Mouse (Mus musculus): ENCODE data around the gene Plscr2. TPM values are rescaled to one million over a fixed set of nuclear protein-coding genes. Genes with fewer than 3 reads are reported as not detected.

The Plscr2 gene
- polyA plus RNA-seq, 1 experiment from 2014 or later: 0.23 TPM

DNA sequence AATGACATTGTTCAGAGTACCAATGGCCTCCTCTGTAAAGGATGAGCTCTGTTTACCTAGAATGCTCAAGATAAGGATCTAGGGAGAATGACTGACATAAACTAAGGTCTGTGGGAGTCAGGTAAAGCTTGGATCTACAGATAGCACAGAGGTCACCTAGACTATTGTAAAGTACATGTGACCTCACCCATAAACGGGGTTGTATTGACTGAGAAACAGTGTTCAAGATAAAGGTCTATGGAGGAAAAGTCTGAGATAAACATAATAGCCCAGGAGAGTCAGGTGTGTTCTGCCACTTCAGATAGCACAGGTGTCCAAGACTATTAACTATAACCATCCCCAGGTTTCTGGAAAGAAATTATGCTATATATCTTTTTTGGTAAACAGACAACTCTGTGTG lies 63.6 kb downstream of the Plscr2 start:
- ATAC-seq (ENCODE audit: insufficient number of reproducible peaks, low FRiP score, low TSS enrichment, low read depth) (no peak), DNase-seq (ENCODE audit: low spot score) (no peak)
- no peaks in the 10 kb centered on the region for H3K27me3 ChIP-seq (ENCODE audit: control insufficient read depth, insufficient read depth, low read length)
- H3K4me1 ChIP-seq (ENCODE audit: control insufficient read depth, insufficient read depth, low read length): no peaks in the 10 kb centered on the region
- H3K4me2 ChIP-seq (ENCODE audit: low read depth, severe bottlenecking): no peak overlapping the region
- 73% methylated on average over 1 of the region's 1 CpGs for WGBS
- no peak overlapping the region for H3K9ac ChIP-seq (ENCODE audit: low read length)
- no peaks in the 10 kb centered on the region for H3K9me3 ChIP-seq (ENCODE audit: control insufficient read depth, low read length)
- no peak overlapping the region for H3K27ac ChIP-seq (replicated peaks; ENCODE audit: low read depth, low read length)
- no peak overlapping the region for H3K4me3 ChIP-seq (ENCODE audit: low read depth, low read length)
- H3K36me3 ChIP-seq (ENCODE audit: control insufficient read depth, insufficient read depth, low read length): no peaks in the 10 kb centered on the region

Small RNAs within 50 kb of the gene (microRNA-seq; reads per million reads assigned to microRNA genes)
- gene Mir6386: not detected

Other genes starting within 250 kb of the Plscr2 start
- gene Plscr5, start 82.7 kb upstream of the Plscr2 start, polyA plus RNA-seq (2014; fragmentation: Nextera tagmentation; extraction: Ambion mirVana): not detected in 2 replicates
- gene Plscr1, start 25.9 kb upstream of the Plscr2 start, polyA plus RNA-seq (2014; fragmentation: Nextera tagmentation; extraction: Ambion mirVana): 31.9 and 32.1 TPM in 2 replicates
- gene 1700057G04Rik, start 33.8 kb downstream of the Plscr2 start, polyA plus RNA-seq (2014; fragmentation: Nextera tagmentation; extraction: Ambion mirVana): not detected in 2 replicates
- 1.1 TPM in 2 replicates for gene Plscr4, start 181.8 kb downstream of the Plscr2 start, polyA plus RNA-seq (2014; fragmentation: Nextera tagmentation; extraction: Ambion mirVana)

Data from limb, embryonic 11.5 days (tissue).